Mouse (Mus musculus) cerebellum, adult 9-10 months (tissue): ENCODE measurements around the gene Colq.

Source experiments
- DNase-seq: peaks from one replicate; pipeline ENCODE4 v3.0.0; 2022

Gene Colq

DNA sequence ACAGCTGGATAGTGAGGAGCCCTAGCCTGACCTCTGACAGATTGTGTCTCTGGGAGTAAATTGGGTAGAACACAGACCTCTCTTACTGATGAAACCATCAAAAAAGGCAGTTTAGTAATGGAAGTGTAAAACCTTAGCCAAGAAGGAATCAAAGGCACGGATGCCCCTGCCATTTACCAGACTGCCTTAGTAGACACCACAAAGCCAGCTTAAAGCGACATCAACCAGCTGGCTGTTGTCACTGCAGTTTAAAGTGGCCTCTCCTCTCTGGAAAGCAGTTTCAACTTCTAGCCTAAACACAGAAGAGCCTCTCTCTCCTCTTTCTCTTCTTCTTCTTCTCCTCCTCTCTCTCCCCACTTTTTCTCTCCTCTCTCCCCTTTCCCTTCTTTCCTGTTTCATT lies 69.8 kb downstream of the Colq start:
- DNase-seq: no peak

DNA sequence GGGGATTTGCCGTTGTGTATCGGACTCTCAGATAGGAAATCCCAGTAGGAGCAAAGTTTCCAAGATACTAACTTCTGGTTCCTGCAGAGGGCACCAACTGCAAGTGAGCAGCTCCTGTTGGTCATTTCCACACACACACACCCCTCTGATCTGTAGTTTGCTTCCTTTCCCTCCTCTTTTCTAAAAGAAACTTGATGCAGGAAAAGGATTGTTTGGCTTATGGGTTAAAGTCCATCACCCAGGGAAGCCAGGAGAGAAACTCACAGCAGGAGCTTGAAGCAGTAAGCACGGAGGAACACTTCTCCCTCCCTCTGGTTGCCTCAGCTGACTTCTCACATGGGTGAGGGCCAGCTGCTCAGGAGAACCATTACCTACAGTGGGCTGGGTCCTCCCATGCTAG lies 72.0 kb downstream of the Colq start:
- no peak for DNase-seq

DNA sequence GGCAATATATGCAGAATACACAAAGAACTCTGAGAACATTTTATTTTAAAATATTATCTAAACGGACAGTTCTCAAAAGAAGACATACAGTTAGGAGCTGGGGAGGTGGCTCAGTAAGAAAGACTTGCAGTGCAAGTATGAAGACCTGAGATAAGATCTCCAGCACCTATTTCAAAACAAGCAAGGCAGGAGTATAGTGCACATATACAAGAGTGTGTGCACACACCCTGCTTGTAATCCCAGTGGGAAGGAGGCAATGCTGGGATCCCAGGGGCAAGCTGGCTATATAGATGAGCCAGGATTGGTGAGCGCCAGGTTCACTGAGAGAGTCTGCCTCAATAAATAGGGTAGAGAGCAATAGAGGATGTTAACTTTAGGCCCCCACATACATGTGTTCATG lies 75.2 kb downstream of the Colq start:
- no peak for DNase-seq

DNA sequence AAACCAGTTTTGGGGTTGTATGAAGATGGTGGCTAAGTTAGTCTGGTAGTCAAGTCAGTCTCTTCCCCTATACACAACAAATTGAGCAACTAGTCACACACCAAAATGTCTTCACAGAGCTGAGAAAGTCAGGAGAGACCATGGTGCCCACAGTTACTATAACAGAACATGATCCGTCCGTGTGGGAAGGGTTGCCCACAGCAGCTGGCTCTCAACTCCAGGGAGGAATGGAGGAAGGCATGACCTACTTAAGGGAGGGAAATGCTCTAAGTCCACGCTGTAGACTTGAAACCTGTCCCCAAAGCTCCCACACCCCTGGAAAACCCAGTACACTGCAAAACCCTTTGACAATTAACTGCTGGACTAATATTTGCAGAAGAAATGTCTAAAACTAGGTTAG lies 80.8 kb downstream of the Colq start:
- no peak for DNase-seq

DNA sequence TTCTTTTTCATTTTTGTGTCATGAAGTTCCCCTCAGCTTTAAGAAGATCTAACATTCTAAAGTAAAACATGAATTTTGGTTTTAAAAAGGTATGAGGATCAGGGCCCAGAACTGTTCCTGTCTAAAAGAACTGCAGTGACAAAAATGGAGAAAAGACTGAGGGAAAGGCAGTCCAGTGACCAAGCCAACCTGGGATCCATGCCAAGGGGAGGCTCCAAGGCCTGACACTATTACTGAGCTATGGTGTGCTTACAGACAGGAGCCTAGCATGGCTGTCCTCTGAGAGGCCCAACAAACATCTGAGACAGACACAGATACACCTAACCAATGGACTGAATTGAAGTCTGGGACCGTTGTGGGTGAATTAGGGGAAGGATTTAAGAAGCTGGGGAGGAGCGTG lies 81.2 kb downstream of the Colq start:
- DNase-seq: no peak

DNA sequence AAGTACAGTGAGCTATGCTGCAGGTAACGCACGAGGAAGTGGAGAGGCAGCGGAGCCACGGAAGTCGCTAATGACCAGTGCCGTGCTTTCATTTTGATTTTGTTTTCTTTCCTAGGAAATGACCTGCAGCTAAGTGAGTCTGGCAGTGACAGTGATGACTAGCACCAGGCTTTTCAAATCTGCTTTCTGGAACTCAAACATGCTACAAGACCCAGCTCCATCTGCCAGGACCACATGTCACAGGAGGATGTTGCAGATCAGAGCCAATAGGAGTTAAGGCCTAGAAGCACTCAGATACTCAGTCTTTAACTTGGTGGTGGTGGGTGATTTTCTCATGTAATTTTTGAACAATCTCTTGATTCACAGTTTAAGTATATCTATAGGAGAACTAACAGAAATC lies 84.7 kb downstream of the Colq start:
- peak; percentile 80 for DNase-seq

DNA sequence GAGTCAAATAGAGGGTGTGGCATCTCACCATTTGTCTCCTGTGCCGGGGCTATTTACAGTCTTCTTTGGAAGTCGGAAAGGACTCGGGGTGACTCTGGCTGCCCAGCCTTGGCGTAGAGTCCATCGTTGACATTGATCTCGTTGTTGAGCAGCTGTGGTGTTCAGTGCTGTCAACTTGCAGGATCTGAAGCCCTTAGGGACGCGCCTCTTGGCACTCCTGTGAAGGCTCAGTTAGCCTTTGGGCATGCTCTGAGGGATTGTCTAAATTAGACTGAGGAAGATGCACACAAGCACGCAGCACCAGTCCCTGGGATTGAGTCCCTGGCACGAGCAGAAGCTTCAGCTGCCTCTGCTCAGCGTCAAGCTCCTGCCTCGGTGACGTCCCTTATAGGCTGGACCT lies 87.7 kb downstream of the Colq start:
- DNase-seq: no peak

DNA sequence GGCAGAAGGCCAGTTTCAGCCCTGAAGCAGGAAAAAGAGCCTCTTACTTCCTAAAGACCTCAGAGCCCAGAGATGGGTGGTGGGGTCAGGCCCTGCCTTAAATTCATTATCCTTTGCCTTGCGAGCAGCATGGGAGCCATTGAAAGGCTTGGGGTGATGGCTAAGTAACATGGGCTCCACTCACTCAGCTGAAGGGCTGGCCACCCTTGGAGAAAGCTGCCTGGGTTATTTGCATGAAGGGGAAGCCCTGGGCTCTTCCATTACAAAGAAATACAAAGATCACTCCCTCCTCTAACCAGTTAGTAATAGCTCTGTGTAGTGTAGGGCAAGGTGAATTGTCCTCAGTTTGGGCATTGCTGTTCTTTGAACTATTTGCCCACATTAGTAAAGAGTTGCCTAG lies 91.6 kb downstream of the Colq start:
- no peak for DNase-seq

DNA sequence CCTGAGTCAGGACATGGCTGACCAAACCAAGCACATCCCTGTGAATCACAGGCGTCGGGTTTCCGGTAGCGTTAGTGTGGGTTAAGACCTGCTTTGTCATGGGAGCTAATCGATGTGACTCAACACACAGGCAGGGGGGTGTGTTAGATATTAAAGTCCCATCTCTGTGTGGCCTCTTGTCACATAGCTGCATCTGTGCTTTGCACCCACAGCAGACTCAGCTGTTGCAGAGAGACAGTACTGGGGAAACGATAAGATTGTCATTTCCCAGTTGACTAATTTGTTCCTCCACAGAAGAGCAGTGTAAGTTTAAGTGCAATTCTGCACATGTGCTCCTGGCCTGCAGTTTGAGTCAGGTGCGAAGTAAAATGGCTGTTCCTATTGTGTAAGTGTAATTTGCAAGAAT lies 94.9 kb downstream of the Colq start:
- no peak for DNase-seq

DNA sequence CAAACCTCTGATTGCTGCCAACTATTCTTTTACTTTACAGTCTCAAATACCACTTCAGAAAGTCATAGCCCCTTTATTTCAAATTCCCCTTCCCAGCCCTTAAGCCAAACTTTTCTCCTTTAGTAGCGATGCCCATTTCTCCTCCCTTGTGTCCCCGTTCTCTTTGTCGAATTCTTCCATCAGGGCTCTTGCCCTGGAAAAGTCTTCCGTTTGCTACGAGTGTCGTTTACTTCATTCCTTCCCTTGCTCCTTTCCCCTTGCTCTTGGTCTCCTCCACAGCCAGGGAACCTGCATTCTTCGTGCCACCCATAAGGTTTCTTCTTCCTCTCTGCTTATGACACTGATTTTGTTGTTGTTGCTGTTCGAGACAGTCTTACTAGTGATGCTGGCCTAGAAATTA lies 95.6 kb downstream of the Colq start:
- DNase-seq: no peak

DNA sequence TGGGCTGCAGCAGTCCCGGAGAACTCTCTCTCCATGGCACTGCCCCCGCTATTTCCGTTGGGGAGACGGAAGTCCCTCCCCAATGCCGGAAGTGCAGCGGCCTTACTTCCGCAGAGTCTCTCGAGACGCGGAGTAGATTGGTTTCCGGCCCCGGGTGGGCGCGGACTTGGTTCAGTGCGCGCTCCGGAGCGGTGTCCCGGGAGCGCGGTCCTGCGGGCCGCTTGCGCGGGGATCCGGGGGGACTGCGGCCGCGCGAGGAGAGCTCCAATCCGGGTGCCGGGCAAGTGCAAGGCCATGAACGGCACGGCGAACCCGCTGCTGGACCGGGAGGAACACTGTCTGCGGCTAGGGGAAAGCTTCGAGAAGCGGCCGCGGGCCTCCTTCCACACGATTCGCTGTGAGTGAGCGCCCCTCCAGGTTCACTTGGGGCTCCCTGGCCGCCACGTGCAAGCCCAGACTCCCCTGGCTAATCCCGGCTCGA lies 96.1 kb downstream of the Colq start, which contains the start of gene Mettl6:
TSS of gene Mettl6 (minus strand) at position 66 of the 481 bp plus-strand sequence.
- DNase-seq: peak; percentile 87

DNA sequence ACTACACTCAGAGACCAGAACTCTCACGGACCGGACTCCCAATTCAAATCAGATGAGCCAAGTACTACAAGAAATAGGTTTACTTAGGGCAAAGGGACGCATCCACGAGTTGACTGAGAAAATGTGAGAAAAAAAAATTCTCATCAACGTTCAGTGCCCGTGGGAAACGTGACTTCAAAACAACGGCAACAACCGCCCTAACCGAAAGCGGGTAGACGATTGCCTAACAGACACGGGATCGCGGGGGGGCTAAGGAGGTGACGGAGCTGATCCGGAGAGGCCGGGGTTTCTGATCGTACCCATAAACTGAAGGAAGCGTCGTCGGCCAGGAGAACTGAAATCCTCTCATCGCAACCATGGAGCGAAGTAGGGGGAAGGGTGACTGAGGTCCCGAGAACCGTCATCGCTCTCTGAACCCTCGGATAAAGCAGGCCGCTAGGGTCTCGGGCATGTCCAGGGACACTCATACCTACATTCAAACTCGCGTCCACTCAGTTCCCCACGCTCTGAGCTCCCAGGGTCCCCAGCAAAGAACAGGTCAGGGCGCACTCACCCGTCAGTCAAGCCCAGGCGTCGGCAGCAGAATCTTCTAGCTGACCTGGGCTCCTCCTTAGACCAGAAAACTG lies 96.7 kb downstream of the Colq start, which contains the start of gene Eaf1:
TSS of gene Eaf1 (plus strand) at position 51 of the 626 bp plus-strand sequence.
- DNase-seq: no peak

DNA sequence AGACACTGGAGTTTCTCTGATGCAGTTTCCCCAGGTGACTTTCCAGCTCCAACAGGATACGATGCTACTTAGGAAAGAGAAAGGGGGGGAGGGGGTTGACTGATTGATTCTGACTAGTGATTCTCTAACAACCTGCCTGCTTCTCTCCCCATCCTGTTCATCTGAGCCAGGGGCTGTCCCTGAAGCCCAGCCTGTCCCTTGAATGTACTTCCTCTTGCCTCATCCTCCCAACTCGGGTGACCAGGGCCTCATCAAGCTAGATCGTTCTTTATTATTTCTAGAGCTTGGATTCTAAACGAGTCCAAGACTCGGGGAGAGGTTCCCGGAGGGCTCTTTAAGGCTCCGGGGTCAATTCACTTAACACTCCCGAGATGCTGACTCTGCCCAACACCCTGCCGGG lies 97.2 kb downstream of the Colq start:
- no peak for DNase-seq

DNA sequence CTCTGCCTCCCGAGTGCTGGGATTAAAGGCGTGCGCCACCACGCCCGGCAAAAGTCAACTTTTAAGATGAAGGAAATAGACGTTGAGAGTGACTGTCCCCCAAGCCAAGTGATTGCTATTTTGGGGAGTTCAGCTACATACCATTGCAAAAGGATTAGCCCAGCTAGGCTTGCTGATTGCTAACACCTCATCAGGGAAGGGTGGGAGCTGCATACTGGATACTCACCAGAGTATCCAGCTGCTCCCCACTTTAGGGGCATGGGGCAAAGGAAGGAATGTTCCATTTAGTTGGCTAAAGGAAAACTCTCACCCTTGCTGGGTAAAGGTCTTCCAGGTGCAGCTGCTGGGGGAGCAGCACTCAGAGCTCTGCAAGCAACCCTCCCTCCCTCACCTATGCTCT lies 103.1 kb downstream of the Colq start:
- DNase-seq: no peak

DNA sequence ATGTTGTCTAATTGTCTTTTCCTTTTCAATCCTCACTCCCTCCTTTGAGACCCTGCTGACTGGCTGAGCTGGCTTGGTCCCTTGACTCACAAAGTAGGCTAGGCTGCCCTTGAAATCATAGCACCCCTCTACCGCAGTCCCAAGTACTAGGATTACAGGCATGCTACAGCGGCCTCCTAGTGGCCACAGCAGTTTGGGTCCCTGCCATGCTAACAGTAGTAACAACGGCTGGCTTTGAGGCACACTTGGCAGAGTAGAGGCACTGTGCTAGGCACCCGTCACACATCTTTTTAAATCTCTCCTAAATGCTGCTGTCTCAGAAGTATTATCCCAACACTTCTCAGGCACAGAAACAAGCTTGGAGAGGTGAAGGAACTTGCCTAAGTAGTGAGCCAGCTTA lies 104.7 kb downstream of the Colq start:
- no peak for DNase-seq

DNA sequence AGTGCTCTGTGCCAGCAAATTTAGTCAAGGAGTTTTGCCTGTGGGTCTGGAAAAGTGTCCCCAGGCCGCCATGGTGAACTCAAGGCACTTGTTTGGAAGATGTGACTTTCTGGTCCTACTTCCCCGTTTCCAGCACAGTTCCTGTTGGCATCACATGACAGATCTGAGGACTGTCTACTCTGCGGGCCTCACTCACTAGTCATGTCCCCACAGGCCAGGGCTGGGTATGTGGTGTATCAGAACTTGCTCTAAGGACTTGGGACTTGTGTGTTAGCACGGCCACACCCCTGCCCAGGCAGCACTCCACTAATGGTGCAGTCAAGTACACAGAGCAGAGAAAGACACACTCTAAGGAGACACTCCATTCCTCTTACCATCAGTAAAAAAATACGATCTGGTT lies 108.7 kb downstream of the Colq start:
- no peak for DNase-seq

DNA sequence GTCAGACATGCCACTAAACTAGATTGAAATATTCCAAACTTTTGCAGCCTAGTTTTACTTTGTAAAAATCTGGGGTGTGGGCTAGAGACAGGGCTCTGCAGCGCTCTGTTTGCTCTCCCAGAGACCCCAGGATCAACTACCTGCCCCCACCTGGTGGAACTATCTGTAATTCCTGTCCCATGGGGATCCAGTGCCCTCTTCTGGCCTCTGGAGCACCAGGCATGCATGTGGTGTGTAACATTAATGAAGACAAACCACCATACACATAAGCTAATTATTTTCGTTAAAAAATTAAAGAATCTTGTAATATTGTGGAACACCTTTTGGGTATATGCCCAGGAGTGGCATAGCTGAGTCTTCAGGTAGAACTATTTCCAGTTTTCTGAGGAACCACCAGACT lies 117.8 kb downstream of the Colq start:
- DNase-seq: no peak
